Mouse (Mus musculus): ENCODE measurements at regions not wholly inside any gene's neighbourhood (a gene's known extent, or its start where the extent isn't known, plus 50 kb on each side); places are given as distances from the start of the nearest gene placed in this dataset.

- TF ChIP-seq ZNF384 (IDR thresholded peaks at IDR 0.05; ENCODE audit: low read depth, low read length) (no peak), HCFC1 (IDR thresholded peaks at IDR 0.05; ENCODE audit: borderline replicate concordance, insufficient read depth, low read length) (no peak), MAFK (IDR thresholded peaks at IDR 0.05; ENCODE audit: insufficient read depth, low read depth, low read length) (no peak), CHD2 (IDR thresholded peaks at IDR 0.05; ENCODE audit: low read depth, low read length) (no peak), ZC3H11A (IDR thresholded peaks at IDR 0.05; ENCODE audit: borderline replicate concordance, low read depth, low read length) (no peak)
- Histone ChIP-seq H3K4me3 (ENCODE audit: insufficient read depth in 1 of 2, low read depth in 1 of 2, low read length in 2 of 2, poor library complexity in 1 of 2, severe bottlenecking in 1 of 2) (no peak overlapping the region), H3K36me3 (ENCODE audit: control insufficient read depth, insufficient read depth, low read length, poor library complexity, severe bottlenecking) (no peaks in the 10 kb centered on the region), H3K9me3 (ENCODE audit: control insufficient read depth, insufficient read depth, low read depth, low read length) (no peaks in the 10 kb centered on the region), H3K27ac (ENCODE audit: insufficient read depth, low read depth, low read length, poor library complexity, severe bottlenecking) (no peak overlapping the region), H3K4me1 (ENCODE audit: control insufficient read depth in 2 of 2, insufficient read depth in 2 of 2, low read length in 2 of 2, poor library complexity in 1 of 2) (no peaks in the 10 kb centered on the region), H3K9ac (ENCODE audit: insufficient read depth, low read depth, low read length, poor library complexity, severe bottlenecking) (no peak overlapping the region)
- DNase-seq (ENCODE audit: low read depth, low spot score): no peak
- in situ Hi-C loops (cut with MboI; ENCODE audit: low sequenced_read_pairs in 2 of 2, unreplicated experiment in 2 of 2): loop anchor here in 1 of 2 experiments (25.0 kb wide), 1 partner anchor 475 kb away; the partner anchor contains the start of gene Ttc14
Measured at GRCm38 (mm10) chr3:33312230-33312825, 169.3 kb upstream of the Pex5l start.

GRCm38 (mm10) chr3:33308212-33308611 is 165.2 kb upstream of the Pex5l start:
- Histone ChIP-seq H3K27ac (ENCODE audit: insufficient read depth, low read depth, low read length, poor library complexity, severe bottlenecking) (no peak overlapping the region), H3K9ac (ENCODE audit: insufficient read depth, low read depth, low read length, poor library complexity, severe bottlenecking) (no peak overlapping the region), H3K4me3 (ENCODE audit: insufficient read depth in 1 of 2, low read depth in 1 of 2, low read length in 2 of 2, poor library complexity in 1 of 2, severe bottlenecking in 1 of 2) (no peak overlapping the region), H3K36me3 (ENCODE audit: control insufficient read depth, insufficient read depth, low read length, poor library complexity, severe bottlenecking) (no peaks in the 10 kb centered on the region), H3K9me3 (ENCODE audit: control insufficient read depth, insufficient read depth, low read depth, low read length) (no peaks in the 10 kb centered on the region), H3K4me1 (ENCODE audit: control insufficient read depth in 2 of 2, insufficient read depth in 2 of 2, low read length in 2 of 2, poor library complexity in 1 of 2) (no peaks in the 10 kb centered on the region)
- TF ChIP-seq HCFC1 (IDR thresholded peaks at IDR 0.05; ENCODE audit: borderline replicate concordance, insufficient read depth, low read length) (no peak), ZC3H11A (IDR thresholded peaks at IDR 0.05; ENCODE audit: borderline replicate concordance, low read depth, low read length) (peak; percentile 77; the same call in 1 of the 2 replicates), ZNF384 (IDR thresholded peaks at IDR 0.05; ENCODE audit: low read depth, low read length) (no peak)
- in situ Hi-C loops (cut with MboI; ENCODE audit: low sequenced_read_pairs in 2 of 2, unreplicated experiment in 2 of 2): loop anchor here in 1 of 2 experiments (25.0 kb wide), 1 partner anchor 479 kb away; the partner anchor contains the start of gene Ttc14
- peak; percentile 15 for DNase-seq (ENCODE audit: low read depth, low spot score)

- in situ Hi-C loops (cut with MboI; ENCODE audit: low sequenced_read_pairs in 2 of 2, unreplicated experiment in 2 of 2): loop anchor here in 1 of 2 experiments (25.0 kb wide), 1 partner anchor 481 kb away; the partner anchor contains the start of gene Ttc14
- H3K9ac ChIP-seq (ENCODE audit: insufficient read depth, low read depth, low read length, poor library complexity, severe bottlenecking): no peak overlapping the region
- TF ChIP-seq ZNF384 (IDR thresholded peaks at IDR 0.05; ENCODE audit: low read depth, low read length) (no peak), HCFC1 (IDR thresholded peaks at IDR 0.05; ENCODE audit: borderline replicate concordance, insufficient read depth, low read length) (no peak), ZC3H11A (IDR thresholded peaks at IDR 0.05; ENCODE audit: borderline replicate concordance, low read depth, low read length) (no peak), CHD2 (IDR thresholded peaks at IDR 0.05; ENCODE audit: low read depth, low read length) (no peak), MAFK (IDR thresholded peaks at IDR 0.05; ENCODE audit: insufficient read depth, low read depth, low read length) (no peak)
Measured at GRCm38 (mm10) chr3:33306169-33306568, 163.1 kb upstream of the Pex5l start.

GRCm38 (mm10) chr3:33305756-33306155 is 162.7 kb upstream of the Pex5l start:
- no peaks in the 10 kb centered on the region for H3K4me1 ChIP-seq (ENCODE audit: control insufficient read depth in 2 of 2, insufficient read depth in 2 of 2, low read length in 2 of 2, poor library complexity in 1 of 2)
- no peak overlapping the region for H3K27ac ChIP-seq (ENCODE audit: insufficient read depth, low read depth, low read length, poor library complexity, severe bottlenecking)
- in situ Hi-C loops (cut with MboI; ENCODE audit: low sequenced_read_pairs in 2 of 2, unreplicated experiment in 2 of 2): loop anchor here in 1 of 2 experiments (25.0 kb wide), 1 partner anchor 482 kb away; the partner anchor contains the start of gene Ttc14
- no peak for DNase-seq (ENCODE audit: low read depth, low spot score)
- no peaks in the 10 kb centered on the region for H3K36me3 ChIP-seq (ENCODE audit: control insufficient read depth, insufficient read depth, low read length, poor library complexity, severe bottlenecking)
- H3K9ac ChIP-seq (ENCODE audit: insufficient read depth, low read depth, low read length, poor library complexity, severe bottlenecking): no peak overlapping the region
- H3K4me3 ChIP-seq (ENCODE audit: insufficient read depth in 1 of 2, low read depth in 1 of 2, low read length in 2 of 2, poor library complexity in 1 of 2, severe bottlenecking in 1 of 2): no peak overlapping the region
- no peaks in the 10 kb centered on the region for H3K9me3 ChIP-seq (ENCODE audit: control insufficient read depth, insufficient read depth, low read depth, low read length)
- TF ChIP-seq MAFK (IDR thresholded peaks at IDR 0.05; ENCODE audit: insufficient read depth, low read depth, low read length) (no peak), HCFC1 (IDR thresholded peaks at IDR 0.05; ENCODE audit: borderline replicate concordance, insufficient read depth, low read length) (no peak), ZC3H11A (IDR thresholded peaks at IDR 0.05; ENCODE audit: borderline replicate concordance, low read depth, low read length) (no peak), CHD2 (IDR thresholded peaks at IDR 0.05; ENCODE audit: low read depth, low read length) (no peak), ZNF384 (IDR thresholded peaks at IDR 0.05; ENCODE audit: low read depth, low read length) (no peak)

More at GRCm38 (mm10) chr3:33306169-33306568, 163.1 kb upstream of the Pex5l start:
- Histone ChIP-seq H3K4me3 (ENCODE audit: insufficient read depth in 1 of 2, low read depth in 1 of 2, low read length in 2 of 2, poor library complexity in 1 of 2, severe bottlenecking in 1 of 2) (no peak overlapping the region), H3K9me3 (ENCODE audit: control insufficient read depth, insufficient read depth, low read depth, low read length) (no peaks in the 10 kb centered on the region), H3K36me3 (ENCODE audit: control insufficient read depth, insufficient read depth, low read length, poor library complexity, severe bottlenecking) (no peaks in the 10 kb centered on the region), H3K4me1 (ENCODE audit: control insufficient read depth in 2 of 2, insufficient read depth in 2 of 2, low read length in 2 of 2, poor library complexity in 1 of 2) (no peaks in the 10 kb centered on the region), H3K27ac (ENCODE audit: insufficient read depth, low read depth, low read length, poor library complexity, severe bottlenecking) (no peak overlapping the region)
- DNase-seq (ENCODE audit: low read depth, low spot score): no peak
